Mouse (Mus musculus): ENCODE data around the gene Knl1.
A peak's percentile ranks its signal among the peaks of the same experiment; 100 is the strongest.
"Not testable (repeated sequence)": the region's sequence is repeated elsewhere in the genome, so short reads cannot be mapped to it uniquely, and the experiment has no call there.

The Knl1 gene

DNA sequence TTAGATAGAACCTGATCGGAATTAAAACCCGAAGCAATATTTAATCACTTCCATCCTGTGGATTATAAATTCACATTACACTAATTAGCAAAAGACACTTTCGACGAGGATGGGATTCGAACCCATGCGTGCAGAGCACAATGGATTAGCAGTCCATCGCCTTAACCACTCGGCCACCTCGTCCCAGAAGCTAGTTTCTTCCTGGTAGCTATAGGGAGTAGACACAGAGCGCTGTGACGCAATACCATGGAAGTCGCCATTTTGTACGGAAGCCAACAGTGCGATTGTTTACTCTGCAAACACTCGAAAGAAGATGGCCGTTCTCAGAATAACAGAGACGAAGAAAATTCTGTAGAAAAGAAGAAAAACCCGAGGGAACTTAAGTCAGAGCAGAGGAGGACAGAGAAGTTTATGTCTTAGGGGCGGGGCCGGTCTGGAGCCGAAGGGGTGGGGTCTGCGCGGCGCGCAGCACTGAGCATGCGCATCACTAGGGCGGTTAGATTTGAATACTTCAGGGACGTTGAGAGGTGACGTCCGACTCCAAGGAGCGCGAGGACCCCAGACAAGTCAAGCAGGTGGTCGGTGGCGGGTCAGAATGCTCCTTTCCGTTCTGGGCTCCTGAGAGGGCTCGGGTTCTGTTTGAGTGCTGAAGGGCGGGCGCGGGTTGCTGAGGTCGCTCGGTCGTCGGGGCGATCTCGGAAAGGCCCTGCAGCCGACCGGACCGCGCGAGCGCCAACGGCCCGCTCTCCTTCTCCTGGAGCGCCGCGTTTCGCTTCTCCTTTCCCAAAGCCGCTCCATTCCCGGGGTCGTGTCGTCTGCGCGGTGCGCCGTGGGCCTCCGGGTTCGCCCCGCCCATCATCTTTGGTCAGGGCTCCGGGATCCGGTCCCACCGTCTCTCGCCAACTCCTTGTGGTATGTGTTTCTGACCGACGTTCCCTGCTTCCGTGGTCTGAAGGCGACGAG, at the start of gene Knl1:
TSS of gene Knl1 (plus strand) at position 471 of the 963 bp plus-strand sequence.
- DNase-seq (ENCODE audit: low read depth, low spot score) = peak; percentile 95

DNA sequence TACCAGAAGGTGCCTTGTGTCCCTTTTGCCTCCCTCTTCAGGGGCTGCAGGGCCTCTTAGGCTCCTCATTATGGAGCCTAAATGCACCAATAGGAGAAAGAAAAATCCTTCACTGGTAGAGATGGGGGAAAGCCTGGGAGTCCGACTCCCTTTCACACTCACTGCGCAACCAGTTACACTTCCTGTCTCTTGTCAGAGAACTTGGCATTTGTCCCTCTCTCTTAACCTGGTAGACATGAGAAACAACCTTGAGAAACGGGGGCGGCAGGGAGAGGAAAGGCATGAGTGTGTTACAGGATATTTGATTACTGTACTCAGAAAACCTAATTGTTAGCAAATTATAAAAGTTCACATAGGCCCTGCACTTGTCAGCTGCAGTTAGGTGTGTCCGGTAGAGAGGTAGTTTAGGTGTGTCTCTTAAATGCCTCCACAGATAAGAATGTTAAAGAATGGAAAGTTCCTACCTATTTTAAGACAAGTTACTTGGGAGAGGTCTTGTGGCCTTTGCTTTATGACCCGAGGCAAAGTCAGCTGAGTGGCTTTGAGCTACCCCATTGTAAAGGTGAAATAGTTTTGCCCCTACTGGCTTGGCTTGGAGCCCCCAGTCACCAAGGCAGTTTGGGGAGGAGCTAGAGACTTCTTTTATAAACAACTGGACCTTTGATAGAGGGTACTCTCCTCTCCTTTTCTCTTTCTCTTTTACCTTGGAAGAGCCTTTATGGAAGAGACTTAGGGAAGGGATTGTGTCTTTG, 48.6 kb upstream of the Knl1 start:
- no peak for DNase-seq (ENCODE audit: low read depth, low spot score)

DNA sequence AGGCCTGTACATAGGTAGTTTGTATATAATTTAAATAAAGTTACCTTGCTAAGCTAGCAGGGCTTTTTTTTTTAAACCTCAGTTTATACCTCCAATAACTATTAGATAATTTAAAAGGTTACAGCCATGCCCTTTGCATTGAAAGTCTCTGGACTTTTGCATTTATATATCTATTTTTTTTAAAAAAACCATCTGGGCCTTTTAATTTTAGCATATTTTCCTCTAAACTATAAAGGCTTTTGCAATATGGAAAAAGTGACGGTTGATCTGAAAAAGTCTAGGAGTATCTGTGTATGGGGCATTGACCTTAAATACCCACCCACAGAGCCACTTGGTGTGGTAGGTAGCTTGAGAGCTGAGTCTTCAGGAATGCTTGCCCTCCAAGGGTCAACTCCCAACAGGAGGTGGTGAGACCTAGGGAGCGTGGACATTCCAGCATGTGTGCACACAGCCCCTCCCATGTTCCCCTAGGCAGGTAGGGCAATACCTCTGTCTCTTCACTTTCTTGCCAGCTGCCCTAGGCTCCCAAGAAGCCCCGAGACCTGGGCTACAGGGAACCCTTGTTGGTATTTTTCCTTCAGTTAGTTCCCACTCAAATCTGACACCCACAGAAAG, 47.8 kb upstream of the Knl1 start:
- no peak for DNase-seq (ENCODE audit: low read depth, low spot score)

DNA sequence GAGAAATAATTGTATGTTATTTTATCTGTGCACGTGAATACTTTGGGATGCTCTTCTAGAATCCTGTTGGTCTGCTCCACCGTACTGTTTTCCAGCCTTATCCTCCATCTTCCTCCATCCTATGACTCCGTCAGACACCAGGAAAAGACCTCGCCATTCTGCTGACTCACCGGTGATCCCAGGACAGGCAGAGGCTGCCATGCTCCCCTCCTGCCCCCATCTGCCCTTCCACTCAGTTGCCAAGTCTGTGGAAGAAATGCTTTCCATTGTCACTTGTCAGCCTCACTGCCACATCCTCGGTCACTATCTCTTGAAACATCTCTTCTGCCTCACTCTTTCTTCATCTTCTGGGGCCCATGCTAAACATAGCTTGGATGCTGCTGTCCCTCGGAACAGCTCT, 40.0 kb upstream of the Knl1 start:
- DNase-seq (ENCODE audit: low read depth, low spot score) = no peak

DNA sequence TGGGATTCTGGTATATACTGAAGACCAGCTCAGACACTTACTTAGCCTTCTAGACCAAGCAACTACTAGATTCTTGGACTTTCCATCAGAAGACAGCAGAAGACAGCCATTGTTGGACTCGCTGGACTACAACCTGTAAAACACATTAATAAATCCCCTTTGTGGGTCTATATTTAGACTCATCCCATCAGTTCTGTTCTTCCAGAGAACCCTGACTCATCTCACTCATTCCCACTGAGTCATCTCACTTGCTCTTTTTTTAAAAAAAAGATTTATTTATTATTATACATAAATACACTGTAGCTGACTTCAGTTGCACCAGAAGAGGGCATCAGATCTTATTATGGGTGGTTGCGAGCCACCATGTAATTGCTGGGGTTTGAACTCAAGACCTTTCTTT, 37.5 kb upstream of the Knl1 start:
- DNase-seq (ENCODE audit: low read depth, low spot score) = no peak

DNA sequence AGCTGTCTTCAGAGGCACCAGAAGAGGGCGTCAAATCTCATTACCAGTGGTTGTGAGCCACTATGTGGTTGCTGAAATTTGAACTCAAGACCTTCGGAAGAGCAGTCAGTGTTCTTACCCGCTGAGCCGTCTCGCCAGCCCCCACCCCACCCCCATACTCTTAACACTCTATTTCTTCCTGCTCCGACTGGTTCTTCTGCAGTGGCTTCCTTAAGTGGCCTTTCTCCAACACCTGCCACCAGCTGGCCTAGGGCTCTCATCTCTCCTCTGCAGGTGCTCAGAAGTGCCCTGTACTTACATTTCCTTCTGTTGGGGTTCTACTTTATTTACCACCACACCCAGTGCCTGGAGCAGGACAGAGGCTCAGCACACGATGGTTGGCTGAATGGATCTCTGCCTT, 31.9 kb upstream of the Knl1 start:
- DNase-seq (ENCODE audit: low read depth, low spot score) = no peak

DNA sequence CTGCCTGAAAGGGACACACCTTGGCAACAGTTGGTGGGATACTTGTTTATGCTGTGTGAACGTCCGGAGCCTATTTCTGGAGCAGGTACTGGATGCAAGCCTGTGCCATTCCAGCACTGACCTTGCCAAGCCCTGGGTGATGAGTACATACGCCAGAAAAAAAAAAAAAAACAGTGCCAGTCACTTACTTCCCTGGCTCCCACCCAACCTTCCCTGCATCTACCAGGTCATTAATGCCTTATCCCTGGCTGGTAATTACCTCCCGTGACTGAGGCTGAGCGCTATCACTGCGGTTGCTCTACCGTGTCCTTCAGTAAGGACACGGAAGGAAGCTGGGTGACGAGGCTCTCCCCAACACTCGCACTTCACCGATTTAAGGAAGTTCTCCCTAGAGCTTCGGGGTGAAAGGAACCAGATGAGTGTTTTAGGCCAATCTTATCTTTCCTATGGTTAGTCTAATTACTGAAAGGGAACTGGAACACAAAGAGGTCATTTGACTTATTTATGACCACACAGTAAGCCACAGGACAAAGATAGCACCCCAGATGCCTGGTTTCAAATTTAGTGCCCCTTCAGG, 31.2 kb upstream of the Knl1 start:
- no peak for DNase-seq (ENCODE audit: low read depth, low spot score)

DNA sequence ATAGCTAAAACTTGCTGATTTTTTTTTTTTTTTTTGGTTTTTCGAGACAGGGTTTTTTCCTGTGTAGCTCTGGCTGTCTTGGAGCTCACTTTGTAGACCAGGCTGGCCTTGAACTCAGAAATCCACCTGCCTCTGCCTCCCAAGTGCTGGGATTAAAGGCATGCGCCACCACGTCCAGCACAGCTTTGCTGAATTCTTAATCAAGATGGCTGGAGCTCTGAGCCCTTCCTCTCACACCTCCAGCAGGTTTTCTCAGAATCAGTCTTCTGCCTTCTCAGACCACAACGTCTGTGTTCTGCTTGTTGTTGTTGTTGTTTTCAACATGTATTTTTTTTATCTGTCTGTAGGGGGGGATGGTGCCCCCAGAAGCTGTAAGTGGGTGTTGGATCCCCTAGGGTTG, 30.6 kb upstream of the Knl1 start:
- DNase-seq (ENCODE audit: low read depth, low spot score) = not testable (repeated sequence)

DNA sequence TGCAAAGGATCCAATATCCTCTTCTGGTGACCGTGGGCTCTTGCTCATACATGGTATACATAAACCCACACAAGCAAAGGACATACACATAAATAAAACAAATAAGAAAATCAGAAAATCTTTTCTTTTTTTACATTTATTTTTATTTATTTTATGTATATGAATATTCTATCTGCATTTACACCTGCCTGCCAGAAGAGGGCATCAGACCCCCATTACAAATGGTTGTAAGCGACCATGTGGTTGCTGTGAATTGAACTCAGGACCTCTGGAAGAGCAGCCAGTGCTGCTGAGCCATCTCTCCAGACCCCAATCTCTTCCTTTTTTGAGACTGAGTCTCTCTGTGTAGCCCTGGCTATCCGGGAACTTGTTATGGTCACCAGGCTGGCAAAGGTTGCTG, 29.3 kb upstream of the Knl1 start:
- no peak for DNase-seq (ENCODE audit: low read depth, low spot score)

DNA sequence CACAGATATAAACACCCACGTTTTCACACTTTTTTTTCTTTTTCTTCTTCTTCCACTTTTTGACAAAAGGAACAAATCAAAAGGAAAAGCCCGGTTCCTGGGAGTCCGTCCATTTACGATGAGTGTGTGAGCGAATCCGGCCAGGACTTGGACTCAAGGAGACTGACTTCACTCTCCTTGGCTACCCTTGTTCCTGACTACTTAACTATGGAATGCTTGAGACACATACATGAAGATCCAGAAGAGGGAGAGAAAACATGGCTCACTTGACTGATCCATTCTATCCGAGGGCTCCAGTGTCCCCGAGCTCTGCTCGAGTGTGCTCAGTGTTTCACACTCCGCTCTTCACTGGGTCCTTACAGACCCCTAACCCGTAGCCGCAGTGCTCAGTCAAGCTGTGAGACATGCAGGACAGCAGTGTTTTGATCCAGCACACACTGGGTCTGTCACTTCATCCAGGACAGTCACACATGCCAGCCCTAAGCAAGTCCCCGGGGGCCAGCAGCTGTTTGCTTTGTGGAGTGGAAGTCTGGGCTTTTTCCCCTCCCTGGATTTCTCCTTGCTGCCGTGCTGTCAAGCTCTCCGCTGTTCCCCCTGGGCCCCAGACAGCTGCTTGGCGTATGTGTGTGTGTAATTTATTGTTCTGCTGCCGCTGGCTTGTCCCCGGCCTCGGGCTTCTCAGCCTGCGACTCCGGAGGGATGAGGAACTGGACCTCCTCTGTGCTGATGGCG, 28.4 kb upstream of the Knl1 start:
- no peak for DNase-seq (ENCODE audit: low read depth, low spot score)

DNA sequence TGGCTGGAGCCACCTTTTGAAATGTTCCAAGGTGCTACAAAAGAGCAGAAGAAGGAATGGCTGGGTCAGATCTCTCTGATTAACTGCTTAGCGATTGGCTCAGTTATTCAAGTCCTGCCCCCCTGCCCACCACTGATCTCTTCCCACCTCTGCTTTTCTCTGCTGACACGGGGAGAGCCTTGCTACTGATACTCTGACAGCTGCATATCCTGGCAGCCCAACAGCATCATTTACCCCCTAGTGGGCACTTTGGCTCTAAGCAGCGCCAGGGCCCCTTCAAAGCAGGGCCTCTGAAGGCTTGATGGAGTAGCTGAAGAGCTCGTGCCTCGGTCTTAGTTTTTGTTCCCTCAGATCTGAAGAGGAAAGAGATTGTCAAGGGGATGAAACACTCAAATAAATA, 27.8 kb upstream of the Knl1 start:
- no peak for DNase-seq (ENCODE audit: low read depth, low spot score)

DNA sequence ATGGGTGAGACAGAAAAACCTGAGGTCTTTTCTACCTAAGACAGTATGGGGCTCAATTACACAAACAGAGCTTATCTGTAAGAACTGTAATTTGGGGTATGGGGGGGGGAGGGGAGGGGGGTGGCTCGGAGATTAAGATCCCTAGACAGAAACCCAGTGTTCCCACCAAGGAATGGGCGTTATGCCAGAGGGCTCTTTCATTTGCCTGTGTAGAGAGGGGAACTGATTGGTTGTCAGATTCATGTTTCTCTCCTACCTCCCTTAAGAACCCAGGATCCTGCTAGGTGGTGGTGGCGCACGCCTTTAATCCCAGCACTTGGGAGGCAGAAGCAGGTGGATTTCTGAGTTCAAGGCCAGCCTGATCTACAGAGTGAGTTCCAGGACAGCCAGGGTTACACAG, 27.4 kb upstream of the Knl1 start:
- DNase-seq (ENCODE audit: low read depth, low spot score) = no peak

DNA sequence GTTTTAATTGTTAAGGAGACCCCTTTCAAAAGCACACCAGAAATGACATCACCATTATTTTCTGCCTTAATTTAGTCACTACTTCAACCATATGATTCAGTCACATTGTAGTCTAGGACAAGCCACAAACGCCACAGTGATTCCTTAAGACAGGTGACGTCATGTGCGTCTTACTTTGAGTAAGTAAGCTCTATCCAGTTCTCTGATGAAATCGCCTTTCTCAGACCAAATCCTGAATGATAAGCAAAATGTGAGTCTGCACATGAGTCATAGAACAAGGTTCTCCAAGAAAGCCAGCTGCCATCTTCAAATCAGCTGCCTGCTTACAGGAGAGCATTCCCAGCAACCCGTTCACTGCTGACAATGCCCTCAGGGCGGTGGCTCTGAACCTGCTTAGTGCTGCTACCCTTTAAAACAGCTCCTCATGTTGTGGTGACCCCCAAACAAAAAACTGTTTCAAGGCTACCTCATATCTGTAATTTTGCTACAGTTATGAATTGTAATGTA, 23.7 kb upstream of the Knl1 start:
- DNase-seq (ENCODE audit: low read depth, low spot score) = no peak

DNA sequence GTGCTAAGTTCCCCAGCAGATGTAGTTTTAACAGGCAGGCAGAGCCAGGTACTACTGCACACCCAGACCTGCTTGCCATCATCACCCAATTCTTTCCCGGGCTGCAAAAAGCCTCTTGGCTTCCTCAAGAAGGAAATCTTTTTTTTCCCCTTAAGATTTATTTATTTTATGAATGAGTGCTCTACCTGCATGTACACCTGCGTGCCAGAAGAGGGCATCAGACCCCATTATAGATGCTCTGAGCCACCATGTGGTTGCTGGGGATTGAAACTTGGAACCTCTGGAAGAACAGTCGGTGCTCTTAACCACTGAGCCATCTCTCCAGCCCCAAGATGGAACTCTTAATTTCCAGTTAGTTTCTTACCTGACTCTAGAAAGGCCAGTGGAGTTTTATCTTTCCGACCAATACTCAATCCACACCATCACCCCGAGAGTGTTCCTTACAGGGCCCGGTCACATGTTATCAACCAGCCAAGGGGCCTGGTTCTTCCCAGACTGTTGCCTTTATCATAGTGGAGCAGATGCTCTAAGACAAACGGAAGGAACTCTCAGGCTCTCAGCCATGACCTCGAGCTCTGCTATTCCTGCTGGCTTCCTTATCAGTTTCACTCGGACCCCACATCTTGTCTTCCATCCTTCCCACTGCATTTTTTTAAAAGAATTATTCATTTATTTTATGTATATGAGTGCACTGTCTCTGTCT, 22.2 kb upstream of the Knl1 start:
- DNase-seq (ENCODE audit: low read depth, low spot score) = peak; percentile 72

DNA sequence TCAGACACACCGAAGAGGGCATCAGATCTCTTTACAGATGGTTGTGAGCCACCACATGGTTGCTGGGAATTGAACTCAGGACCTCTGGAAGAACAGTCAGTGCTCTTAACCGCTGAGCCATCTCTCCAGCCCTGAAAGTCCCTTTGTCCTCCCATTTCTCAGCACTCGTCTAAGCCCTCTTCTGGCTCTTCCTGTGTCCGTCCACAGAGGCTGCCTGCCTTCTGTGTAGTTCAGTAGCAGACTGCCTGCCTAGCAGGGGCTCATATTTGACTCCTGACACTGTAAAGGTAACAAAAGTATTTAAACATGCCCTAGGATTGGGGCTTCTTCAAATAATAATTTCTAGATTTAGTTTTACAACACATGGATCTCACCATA, 21.7 kb upstream of the Knl1 start:
- no peak for DNase-seq (ENCODE audit: low read depth, low spot score)

DNA sequence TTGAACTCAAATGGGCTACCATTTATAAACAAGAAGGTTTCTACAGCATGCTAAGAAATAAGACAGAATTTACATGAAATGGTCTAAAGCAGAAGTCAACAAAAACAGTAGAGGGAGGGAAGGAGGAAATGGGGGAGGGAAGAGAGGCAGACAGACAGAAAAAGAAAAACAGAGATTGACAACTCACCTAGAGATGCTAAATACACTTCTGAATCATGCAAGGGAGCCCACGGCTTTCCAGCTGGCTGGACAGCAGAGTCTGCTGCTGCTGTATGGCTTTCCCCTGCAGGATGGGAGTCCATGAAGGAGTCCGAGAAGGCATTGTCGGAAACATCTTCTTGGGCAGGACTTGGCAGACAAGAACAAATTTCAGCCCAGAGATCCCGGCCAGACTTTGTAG, 20.0 kb upstream of the Knl1 start:
- DNase-seq (ENCODE audit: low read depth, low spot score) = no peak

DNA sequence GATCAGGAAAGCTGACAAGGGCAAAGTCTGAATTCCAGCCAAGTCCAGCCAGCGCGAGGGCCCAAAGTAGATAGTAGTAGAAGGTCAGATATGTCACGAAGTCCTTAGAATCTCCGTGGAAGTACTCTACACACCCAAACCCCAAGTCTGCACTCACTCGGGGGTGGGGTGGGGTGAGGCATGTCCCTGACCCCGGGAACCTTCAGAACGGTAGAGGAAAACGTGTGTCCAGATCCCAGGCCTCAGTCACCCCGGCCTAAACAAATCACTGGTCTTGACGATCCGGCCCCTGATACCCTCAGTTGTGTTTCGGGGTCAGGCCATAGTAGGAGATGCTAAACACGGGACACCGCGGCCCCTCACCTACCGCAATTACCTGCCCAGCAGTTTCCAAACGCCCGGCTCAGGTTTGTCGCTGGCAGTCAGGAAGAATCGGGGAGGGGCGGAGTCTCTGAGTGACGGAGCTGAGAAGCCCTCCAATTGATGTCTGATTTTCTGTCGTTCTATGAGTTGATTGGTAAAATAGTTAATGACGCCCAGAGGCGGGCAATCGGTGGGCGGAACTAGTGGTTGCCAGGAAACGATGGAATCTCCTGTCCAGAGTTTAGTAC, 17.9 kb upstream of the Knl1 start, which contains the start of gene Ccdc32:
TSS of gene Ccdc32 (minus strand) at position 453 of the 611 bp plus-strand sequence.
- DNase-seq (ENCODE audit: low read depth, low spot score) = peak; percentile 95

DNA sequence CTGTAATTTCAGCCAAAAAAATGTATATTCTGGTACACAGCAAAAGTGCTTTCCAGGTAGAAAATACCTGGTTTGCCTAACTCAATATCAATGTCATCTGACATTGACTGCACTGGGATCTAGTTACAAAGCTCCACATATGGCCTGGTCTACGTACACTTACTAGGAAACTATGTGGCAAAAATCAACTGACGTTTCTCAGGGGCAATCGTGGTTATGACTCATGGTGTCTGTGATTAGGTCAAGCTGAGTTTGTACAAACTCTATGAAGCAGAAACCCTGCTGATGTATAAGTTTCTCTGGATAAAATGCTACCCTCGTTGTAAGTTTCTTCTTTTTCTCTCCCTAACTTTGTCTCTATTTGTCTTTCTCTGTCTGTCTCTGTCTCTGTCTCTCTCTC, 14.7 kb upstream of the Knl1 start:
- no peak for DNase-seq (ENCODE audit: low read depth, low spot score)

DNA sequence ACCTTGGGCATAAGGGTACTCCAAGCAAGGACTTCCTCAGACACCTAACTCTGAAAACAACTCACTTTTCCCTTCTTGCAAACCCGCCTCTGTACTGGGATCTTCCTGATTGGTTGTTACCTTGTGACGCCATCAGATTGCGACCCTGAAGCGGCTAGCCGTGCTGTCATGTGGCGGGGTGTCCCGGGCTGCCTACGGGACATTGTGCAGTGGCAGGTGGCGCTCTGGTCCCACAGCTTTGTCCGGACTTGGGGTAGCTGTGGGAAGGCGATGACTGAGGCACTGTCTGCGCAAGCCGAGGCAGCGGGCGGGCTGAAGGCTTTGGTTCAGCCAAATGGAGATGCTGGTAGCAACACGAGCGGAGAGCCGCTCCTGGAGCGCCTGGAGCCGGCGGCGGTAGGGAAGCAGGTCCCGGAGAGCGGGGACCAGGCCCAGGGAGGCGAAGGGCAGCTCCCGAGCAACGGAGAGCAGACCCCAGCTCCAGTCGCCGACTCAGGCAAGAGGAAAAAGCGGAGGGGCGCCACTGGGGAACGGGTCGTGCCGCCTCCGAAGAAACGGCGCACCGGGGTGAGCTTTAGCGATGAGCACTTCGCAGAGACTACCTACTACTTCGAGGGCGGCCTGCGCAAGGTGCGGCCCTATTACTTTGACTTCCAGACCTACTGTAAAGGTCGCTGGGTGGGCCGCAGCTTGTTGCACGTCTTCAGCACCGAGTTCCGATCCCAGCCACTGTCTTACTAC, 12.1 kb upstream of the Knl1 start, which contains the start of gene Rpusd2:
TSS of gene Rpusd2 (plus strand) at position 135 of the 741 bp plus-strand sequence.
- peak; percentile 92 for DNase-seq (ENCODE audit: low read depth, low spot score)
